Comparison of ENCODE assay signal across 8 mouse cellular contexts in genomic region chr11:95514298-95514861, GRCm38 (mm10). TPM values are rescaled to one million over a fixed set of nuclear protein-coding genes. Genes with fewer than 3 reads are reported as not detected.
DNase-seq lines count a peak whose midpoint lies in the region; ATAC-seq and TF ChIP-seq lines count a peak whose summit lies in the region.

Gene Nxph3 (minus strand): TSS chr11:95514570.

- peak within 1 kb of the TSS; percentile 94 for H3K4me2 ChIP-seq in heart, embryonic 11.5 days
- H3K4me2 ChIP-seq in kidney, embryonic 15.5 days = peak within 1 kb of the TSS; percentile 99
- H3K4me2 ChIP-seq in liver, embryonic 15.5 days = peak within 1 kb of the TSS; percentile 69
- H3K4me2 ChIP-seq in neural tube, embryonic 12.5 days (replicated peaks) = peak within 1 kb of the TSS; percentile 99

- no peaks in the 10 kb centered on the region for H3K36me3 ChIP-seq in heart, embryonic 11.5 days (ENCODE audit: control insufficient read depth, insufficient read depth, low read length)
- H3K36me3 ChIP-seq in kidney, embryonic 15.5 days = no peaks in the 10 kb centered on the region
- H3K36me3 ChIP-seq in liver, embryonic 15.5 days (replicated peaks) = no peaks in the 10 kb centered on the region
- H3K36me3 ChIP-seq in neural tube, embryonic 12.5 days = no peaks in the 10 kb centered on the region
- no peaks in the 10 kb centered on the region for H3K36me3 ChIP-seq in thymus, adult 2 months (ENCODE audit: control insufficient read depth, insufficient read depth, low read length)

- peak within 1 kb of the TSS; percentile 55 for H3K9ac ChIP-seq in heart, embryonic 11.5 days (ENCODE audit: low read depth, low read length)
- peak within 1 kb of the TSS; percentile 47 for H3K9ac ChIP-seq in kidney, embryonic 15.5 days
- H3K9ac ChIP-seq in liver, embryonic 15.5 days = no peak within 1 kb of the TSS
- peak within 1 kb of the TSS; percentile 52 for H3K9ac ChIP-seq in neural tube, embryonic 12.5 days

- 0 out of 2 replicates have a peak, but pooled peaks cover 7% of the 10 kb centered on the region for H3K4me1 ChIP-seq in heart, embryonic 11.5 days (ENCODE audit: control insufficient read depth, insufficient read depth, low read length)
- peaks cover 53% of the 10 kb centered on the region for H3K4me1 ChIP-seq in kidney, embryonic 15.5 days
- H3K4me1 ChIP-seq in liver, embryonic 15.5 days (replicated peaks) = peaks cover 16% of the 10 kb centered on the region
- H3K4me1 ChIP-seq in neural tube, embryonic 12.5 days = peaks cover 50% of the 10 kb centered on the region
- peaks cover 6% of the 10 kb centered on the region; the same call in 1 of the 2 replicates for H3K4me1 ChIP-seq in thymus, adult 2 months (replicated peaks; ENCODE audit: control insufficient read depth, insufficient read depth, low read length)

- 0 out of 2 replicates have a peak, but pooled peaks have one; percentile 15 for ATAC-seq in heart, embryonic 11.5 days (replicated peaks; ENCODE audit: insufficient number of reproducible peaks, low FRiP score, low TSS enrichment)
- ATAC-seq in kidney, embryonic 15.5 days (replicated peaks; ENCODE audit: low FRiP score) = peak; percentile 31
- peak; percentile 22; the same call in 1 of the 2 replicates for ATAC-seq in liver, embryonic 15.5 days (ENCODE audit: insufficient read depth)
- 0 out of 2 replicates have a peak, but pooled peaks have one; percentile 15 for ATAC-seq in neural tube, embryonic 12.5 days (ENCODE audit: low FRiP score, low read depth)

- WGBS in heart, embryonic 11.5 days (ENCODE audit: insufficient replicate concordance) = under 1% methylated on average over 65 of the region's 66 CpGs
- under 1% methylated on average over 51 of the region's 66 CpGs for WGBS in kidney, embryonic 15.5 days
- WGBS in liver, embryonic 15.5 days (ENCODE audit: insufficient replicate concordance) = under 1% methylated on average over 66 of the region's 66 CpGs
- 1% methylated on average over 66 of the region's 66 CpGs for WGBS in neural tube, embryonic 12.5 days
- WGBS in thymus, adult 2 months = 1% methylated on average over 65 of the region's 66 CpGs

- peaks cover 68% of the 10 kb centered on the region for H3K27me3 ChIP-seq in heart, embryonic 11.5 days (ENCODE audit: control insufficient read depth, insufficient read depth, low read length)
- H3K27me3 ChIP-seq in kidney, embryonic 15.5 days = peaks cover 74% of the 10 kb centered on the region
- H3K27me3 ChIP-seq in liver, embryonic 15.5 days = peaks cover 92% of the 10 kb centered on the region
- peaks cover 48% of the 10 kb centered on the region for H3K27me3 ChIP-seq in neural tube, embryonic 12.5 days (replicated peaks)
- peaks cover 22% of the 10 kb centered on the region; the same call in 1 of the 2 replicates for H3K27me3 ChIP-seq in thymus, adult 2 months (ENCODE audit: control insufficient read depth, insufficient read depth, low read length)

- no peaks in the 10 kb centered on the region for H3K9me3 ChIP-seq in heart, embryonic 11.5 days (replicated peaks; ENCODE audit: control insufficient read depth, low read length)
- no peaks in the 10 kb centered on the region for H3K9me3 ChIP-seq in kidney, embryonic 15.5 days (replicated peaks)
- H3K9me3 ChIP-seq in liver, embryonic 15.5 days (replicated peaks) = no peaks in the 10 kb centered on the region
- H3K9me3 ChIP-seq in neural tube, embryonic 12.5 days = no peaks in the 10 kb centered on the region

- H3K4me3 ChIP-seq in heart, embryonic 11.5 days (ENCODE audit: low read depth, low read length) = peak within 1 kb of the TSS; percentile 59
- H3K4me3 ChIP-seq in kidney, embryonic 15.5 days (replicated peaks) = peak within 1 kb of the TSS; percentile 59
- peak within 1 kb of the TSS; percentile 45 for H3K4me3 ChIP-seq in liver, embryonic 15.5 days (replicated peaks)
- H3K4me3 ChIP-seq in neural tube, embryonic 12.5 days = peak within 1 kb of the TSS; percentile 52
- peak within 1 kb of the TSS; percentile 23 for H3K4me3 ChIP-seq in thymus, adult 2 months (ENCODE audit: control insufficient read depth, insufficient read depth, low read length)

- H3K27ac ChIP-seq in heart, embryonic 11.5 days (ENCODE audit: low read depth, low read length) = no peak within 1 kb of the TSS
- H3K27ac ChIP-seq in kidney, embryonic 15.5 days = no peak within 1 kb of the TSS
- no peak within 1 kb of the TSS for H3K27ac ChIP-seq in liver, embryonic 15.5 days (replicated peaks)
- H3K27ac ChIP-seq in neural tube, embryonic 12.5 days = no peak within 1 kb of the TSS
- H3K27ac ChIP-seq in thymus, adult 2 months (ENCODE audit: control insufficient read depth, insufficient read depth, low read length) = no peak within 1 kb of the TSS

- peak; percentile 66 to 75 for DNase-seq in urinary bladder, adult 18-20 months (ENCODE audit: low spot score in 2 of 2)
- DNase-seq in urinary bladder, postnatal 10 days (ENCODE audit: low spot score) = no peak
- peak; percentile 82 for DNase-seq in embryo, embryonic 9.5 days (ENCODE audit: extremely low spot score)
- peak; percentile 58 for DNase-seq in thymus, adult 2 months

- no peak for TF ChIP-seq POLR2A in thymus, adult 2 months (IDR thresholded peaks at IDR 0.05; ENCODE audit: control insufficient read depth, extremely low read depth, insufficient read depth, low read length, poor library complexity)

- TF ChIP-seq CTCF in thymus, adult 2 months (IDR thresholded peaks at IDR 0.05; ENCODE audit: borderline replicate concordance, control insufficient read depth, extremely low read depth, insufficient read depth, low read length, poor library complexity) = peak; percentile 82

RNA-seq across cellular contexts. Expression of gene Nxph3, which starts in this region (rescaled TPM):
- polyA plus RNA-seq in heart, embryonic 11.5 days (2014; fragmentation: Nextera tagmentation; extraction: Ambion mirVana) = 0.24 and 0.39 TPM in 2 replicates
- 0.32 and 0.40 TPM in 2 replicates for polyA plus RNA-seq in kidney, embryonic 15.5 days (2015; fragmentation: Nextera tagmentation; extraction: Ambion mirVana)
- 0.03 TPM in 1 of 2 replicates, not detected in the other for polyA plus RNA-seq in liver, embryonic 15.5 days (2015; fragmentation: Nextera tagmentation; extraction: Ambion mirVana)
- 0.49 and 0.55 TPM in 2 replicates for polyA plus RNA-seq in neural tube, embryonic 12.5 days (2016; fragmentation: Nextera tagmentation; extraction: Ambion mirVana)
- 0.22 and 0.34 TPM in 2 replicates for polyA plus RNA-seq in thymus, adult 2 months (2012; rRNA removed)

Comparison
In these comparisons a context has a peak if more than half of its experiments do, and no peak if none do; other contexts are left out.
1. Peak in ATAC-seq, H3K4me3 ChIP-seq, H3K9ac ChIP-seq and H3K4me2 ChIP-seq in heart, embryonic 11.5 days; RNA of the gene not detected or under 1 TPM.
2. Peak in ATAC-seq, H3K4me3 ChIP-seq, H3K9ac ChIP-seq and H3K4me2 ChIP-seq in kidney, embryonic 15.5 days; RNA of the gene not detected or under 1 TPM.
3. Peak in ATAC-seq, H3K4me3 ChIP-seq and H3K4me2 ChIP-seq in liver, embryonic 15.5 days; RNA of the gene not detected or under 1 TPM.
4. Peak in ATAC-seq, H3K4me3 ChIP-seq, H3K9ac ChIP-seq and H3K4me2 ChIP-seq in neural tube, embryonic 12.5 days; RNA of the gene not detected or under 1 TPM.
5. Peak in DNase-seq and H3K4me3 ChIP-seq in thymus, adult 2 months; RNA of the gene not detected or under 1 TPM.